Mouse (Mus musculus): ENCODE results near the gene Syn3.
"Not testable (repeated sequence)": the region's sequence is repeated elsewhere in the genome, so short reads cannot be mapped to it uniquely, and the experiment has no call there.

Gene Syn3

DNA sequence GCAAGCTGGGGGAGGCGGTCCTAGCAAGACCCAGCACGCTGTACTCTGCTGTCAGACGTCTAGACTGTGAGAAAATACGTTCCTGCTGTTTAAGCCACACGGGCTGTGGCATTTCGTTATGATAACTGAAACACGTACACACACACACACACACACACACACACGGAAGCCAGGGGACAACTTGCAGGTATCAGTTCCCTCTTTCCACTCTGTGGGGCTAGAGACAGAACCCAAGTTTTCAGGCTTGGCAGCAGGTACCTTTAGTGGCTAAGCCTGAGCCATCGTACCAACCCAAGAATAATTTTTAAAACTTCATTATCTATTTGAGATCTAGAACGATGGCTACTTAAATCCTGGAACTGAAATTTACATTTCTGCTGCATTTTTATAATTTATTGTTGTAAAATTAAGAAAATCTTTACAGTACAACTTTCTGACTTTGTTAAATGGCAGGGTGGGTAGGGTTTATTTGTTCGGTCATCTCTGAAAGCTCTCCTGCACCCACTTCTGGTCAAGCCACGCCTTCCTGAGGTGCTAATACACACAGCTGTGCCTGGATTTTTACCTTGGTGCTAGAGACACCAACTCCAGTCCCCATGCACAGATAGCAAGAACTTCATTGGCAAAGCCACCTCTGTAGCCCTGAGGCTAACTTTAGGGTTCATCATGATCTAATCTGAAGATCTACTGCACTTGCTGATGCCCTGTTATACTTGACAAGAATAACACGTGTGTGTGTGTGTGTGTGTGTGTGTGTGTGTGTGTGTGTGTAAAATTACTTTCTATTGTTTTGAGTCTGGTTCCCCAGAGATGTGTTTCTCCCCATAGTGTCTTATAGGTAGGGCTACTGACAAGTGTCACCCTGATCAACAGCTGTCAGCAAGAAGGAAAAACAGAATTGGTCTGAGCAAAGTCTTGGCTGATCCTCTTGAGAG lies 29.8 kb downstream of the Syn3 start:
- DNase-seq (ENCODE audit: low read depth, low spot score) = no peak

DNA sequence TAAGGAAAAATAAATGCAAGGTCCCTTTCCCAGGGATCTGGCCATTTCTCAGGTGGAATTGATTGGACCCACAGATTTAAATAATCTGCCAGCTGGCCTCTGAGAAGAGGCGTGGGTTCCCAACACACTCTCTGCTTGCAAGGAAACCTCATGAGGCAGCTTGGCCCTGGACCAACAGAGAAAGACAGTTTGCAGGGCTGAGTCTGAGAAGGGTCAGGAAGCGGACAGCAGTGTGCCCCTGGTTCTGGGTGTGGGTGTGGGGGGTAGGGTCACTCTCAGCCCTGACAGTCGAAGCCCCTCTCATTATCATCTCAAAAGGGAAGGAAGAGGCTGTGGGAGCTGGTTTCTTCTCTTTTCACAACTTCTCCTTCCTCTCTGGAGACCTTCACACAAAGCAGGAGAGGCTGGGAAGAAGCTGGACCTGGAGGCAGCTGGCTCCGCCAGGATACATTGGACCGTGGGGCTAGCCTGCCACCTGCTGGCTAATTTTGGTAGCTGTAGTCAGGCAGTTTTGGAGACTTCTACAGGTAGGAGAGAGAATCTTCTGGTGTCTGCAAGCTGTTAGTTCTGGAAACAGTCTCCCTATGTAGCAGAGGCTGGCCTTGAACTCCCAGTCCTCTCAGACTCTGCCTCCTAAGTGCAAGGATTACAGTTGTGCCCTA lies 35.0 kb downstream of the Syn3 start:
- peak; percentile 34 for DNase-seq (ENCODE audit: low read depth, low spot score)

DNA sequence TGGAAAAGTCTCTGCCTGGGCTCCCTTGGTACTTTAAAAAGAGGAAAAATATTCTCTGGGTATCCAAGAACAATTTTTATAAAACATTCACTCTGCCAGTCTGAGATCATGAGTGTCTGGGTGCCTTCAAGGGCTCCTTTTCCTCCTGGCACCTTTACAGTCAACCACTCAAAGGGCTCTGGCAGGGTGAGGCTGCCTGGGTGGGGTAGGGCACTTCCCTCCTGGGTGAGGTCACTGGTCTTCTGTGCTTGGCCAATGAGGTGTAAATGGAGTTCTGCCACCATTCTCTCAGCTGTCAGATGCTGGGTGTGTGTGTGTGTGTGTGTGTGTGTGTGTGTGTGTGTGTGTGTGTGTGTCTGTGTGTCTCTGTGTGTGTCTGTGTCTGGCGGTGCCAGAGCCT lies 39.1 kb downstream of the Syn3 start:
- no peak for DNase-seq (ENCODE audit: low read depth, low spot score)

DNA sequence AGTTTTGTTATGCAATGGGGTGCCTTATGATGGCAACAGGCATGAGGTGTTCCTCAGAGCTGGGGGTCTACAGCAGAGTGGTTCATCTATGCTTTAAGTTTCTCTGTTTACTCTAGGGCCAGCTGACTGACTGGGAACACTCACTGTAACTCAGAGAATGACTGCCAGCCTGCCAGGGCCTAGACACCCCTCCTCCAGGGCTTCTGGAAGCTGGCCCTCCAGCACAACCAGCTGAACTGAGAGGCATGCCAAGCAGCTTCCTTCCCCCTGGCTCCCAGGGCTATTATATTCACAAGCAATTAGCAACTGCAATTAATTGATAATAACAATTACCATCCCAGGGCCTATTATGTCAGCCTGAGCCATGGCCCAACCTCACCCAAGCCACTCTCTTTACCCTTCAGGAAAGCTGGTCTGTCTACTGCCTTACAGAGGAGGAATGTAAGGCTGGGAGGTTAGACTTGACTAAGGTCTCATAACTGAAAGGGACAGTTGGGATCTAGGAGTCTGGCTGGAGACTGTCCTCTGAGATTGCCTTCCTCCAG lies 41.0 kb downstream of the Syn3 start:
- peak; percentile 24 for DNase-seq (ENCODE audit: low read depth, low spot score)

DNA sequence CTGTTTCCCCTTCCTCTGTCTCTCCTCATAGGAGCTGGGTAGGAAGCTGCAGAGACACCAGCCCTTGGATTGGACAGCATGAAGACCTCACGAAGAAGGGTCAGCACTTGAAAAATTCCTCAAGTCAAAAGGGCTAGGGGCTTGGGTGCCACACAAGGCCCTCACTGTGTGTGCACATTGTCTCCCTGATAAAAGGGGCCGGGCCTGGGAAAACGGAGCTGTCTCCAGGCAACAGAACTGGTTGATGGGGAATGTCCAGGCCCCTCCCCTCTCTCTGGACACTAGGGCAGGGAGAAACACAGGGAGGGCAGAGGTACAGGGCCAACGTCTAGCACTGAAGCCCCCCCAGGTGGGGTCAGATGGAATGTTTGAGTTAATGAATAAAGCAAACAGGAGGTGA lies 41.5 kb downstream of the Syn3 start:
- DNase-seq (ENCODE audit: low read depth, low spot score) = peak; percentile 39

DNA sequence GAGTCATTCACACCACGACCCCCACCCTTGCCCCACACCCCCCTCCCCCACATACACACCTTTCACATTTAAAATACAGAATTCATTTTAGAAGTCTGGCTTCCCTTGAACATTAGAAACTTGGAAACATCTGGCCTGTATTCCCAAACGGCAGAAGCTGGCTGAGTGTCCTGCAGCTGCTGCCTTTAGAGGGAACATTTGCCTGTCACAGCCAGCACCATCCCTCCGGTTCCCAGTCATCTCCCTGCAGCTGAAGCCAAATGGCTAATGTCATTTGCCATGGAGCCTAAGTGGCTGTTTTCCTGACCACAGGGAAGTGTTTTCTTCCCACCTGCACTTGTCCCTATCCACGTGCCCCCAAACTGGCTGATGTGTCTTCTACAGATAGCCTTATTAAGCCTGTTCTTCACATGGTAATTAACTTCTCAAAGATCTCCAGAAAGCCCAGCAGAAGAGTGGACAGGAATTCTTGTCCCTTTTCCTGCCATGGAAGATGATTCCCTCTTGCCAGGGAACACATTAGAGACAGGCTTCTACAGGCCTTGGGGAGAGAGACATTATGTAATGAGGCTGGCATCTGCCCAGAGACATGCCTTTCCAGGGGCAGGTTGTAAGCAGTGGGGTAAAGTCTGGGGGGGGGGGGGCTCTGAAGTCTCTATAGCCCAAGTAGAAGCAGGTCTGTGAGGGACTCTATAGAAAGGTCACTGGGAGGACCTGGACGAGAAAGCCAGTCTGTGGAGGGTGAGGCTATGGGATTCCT lies 43.2 kb downstream of the Syn3 start:
- DNase-seq (ENCODE audit: low read depth, low spot score) = no peak

DNA sequence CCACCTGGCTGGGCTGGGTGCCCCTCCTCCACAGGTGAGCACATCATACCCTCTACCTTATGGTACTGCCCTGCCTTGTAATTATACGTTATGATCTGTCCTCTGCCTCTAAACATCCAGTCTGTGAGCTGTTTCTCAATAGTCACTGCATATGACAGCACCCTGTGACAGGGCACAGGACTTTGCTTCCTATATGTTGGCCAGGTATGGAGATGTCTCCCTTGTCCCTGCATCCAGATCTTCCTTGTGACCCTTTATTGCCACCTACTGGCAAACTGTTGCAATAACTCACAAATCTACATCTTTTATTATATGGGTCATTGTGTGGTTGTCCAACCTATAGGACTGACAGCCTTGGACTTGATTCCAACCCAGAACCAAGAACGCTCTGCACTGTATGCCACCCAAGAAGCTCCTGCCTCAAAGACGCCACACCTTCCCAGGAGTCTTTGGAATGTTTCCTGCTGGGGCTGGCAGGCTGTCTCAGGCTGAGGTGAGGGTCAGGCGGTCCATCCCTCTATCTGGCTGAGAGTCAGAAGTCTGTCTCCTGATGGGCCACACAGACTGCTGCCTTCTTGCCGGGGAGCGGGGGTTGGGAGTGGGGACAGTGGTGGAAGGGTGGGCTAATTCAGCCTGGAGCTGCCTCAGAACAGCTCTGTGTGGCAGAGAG lies 46.2 kb downstream of the Syn3 start:
- DNase-seq (ENCODE audit: low read depth, low spot score) = peak; percentile 16

DNA sequence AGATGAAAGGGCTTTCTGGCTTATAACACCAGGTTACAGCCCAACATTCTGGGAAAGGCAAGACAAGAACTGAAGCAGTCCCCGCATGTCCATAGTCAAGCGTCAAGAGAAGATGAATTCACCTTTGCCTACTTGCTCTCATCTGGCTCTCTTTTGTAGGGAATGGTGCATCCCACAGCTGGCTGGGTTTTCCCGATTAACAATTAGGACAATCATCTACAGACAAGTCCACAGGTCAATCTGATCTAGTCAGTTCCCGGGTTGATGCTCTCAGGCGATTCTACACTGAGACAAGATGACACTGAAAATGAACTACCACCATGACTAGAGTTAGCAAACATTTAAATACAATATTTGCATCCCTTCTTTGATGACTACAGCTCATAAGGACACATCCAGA lies 47.4 kb downstream of the Syn3 start:
- DNase-seq (ENCODE audit: low read depth, low spot score) = no peak

DNA sequence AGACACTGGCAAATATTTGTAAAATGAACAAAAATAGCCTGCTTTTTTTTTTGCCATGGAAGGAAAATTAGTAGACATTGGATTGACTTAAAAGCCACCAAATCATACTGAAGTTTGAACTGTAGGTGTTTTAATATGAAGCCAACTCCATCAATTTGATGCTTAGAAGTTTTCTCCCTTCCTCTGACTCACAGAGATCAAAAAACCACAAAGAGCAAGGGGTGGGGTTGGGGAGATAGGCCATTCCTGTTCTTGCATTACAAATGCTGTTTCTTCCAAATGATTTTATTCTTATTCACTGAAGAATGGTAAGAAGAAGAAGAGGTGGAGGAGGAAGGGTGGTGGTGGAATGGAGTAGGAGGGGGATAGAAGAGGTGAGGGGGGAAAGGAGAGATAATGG lies 52.0 kb downstream of the Syn3 start:
- no peak for DNase-seq (ENCODE audit: low read depth, low spot score)

DNA sequence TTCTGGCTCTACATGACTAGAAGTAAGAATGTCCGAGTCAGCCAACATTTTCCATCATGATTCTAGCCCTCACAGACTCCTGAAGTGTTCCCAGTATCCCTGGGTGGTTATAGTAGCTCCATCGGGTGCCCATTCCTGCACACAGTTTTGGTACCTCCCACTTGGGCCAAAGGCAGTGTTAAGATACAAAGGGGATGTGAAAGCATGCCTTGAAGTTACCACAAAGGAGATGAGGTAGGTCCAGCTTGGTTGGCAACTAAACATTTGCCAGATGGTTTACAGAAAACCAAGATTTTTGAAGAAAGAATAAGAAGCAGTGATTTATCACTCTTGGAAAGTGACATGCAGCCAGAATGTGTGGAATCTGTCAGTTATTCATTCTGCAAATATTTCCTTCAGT lies 53.5 kb downstream of the Syn3 start:
- DNase-seq (ENCODE audit: low read depth, low spot score) = no peak

DNA sequence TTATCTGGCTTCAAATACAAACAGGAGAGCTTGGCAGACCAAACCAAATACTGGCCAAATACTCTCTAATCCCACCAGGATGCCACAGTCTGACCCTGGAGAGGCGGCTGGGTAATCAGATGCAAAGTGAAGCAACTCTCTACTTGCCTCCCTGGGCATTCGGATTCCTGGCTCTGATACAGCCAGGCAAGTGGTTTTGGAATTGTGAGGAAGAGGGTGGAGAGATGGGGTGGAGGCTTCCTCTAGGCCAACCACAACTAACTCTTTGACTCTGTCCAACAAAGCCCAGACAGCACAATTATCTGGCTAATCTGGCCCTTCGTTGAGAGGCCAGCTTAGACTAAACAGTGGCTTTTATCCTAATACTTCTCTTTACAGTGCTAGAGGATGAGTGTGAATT lies 54.0 kb downstream of the Syn3 start:
- no peak for DNase-seq (ENCODE audit: low read depth, low spot score)

DNA sequence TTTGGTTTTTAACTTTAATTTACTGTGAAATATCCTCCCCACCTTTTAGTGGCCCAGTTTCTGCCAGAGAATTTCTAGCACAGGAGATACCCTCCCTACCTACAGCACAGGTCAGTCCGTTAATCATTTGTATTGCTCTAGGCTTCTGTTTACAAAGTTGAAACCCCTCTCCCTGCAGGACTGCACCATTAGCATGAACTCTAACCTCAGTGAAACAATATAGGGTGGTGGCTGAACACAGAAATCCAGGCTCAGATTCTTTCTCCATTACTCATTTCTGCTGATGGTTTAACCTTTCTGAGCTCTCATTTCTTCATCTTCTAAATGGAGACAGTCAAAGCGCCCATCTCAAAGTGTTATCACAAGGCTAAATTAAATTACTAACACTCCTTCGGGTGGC lies 56.9 kb downstream of the Syn3 start:
- no peak for DNase-seq (ENCODE audit: low read depth, low spot score)

DNA sequence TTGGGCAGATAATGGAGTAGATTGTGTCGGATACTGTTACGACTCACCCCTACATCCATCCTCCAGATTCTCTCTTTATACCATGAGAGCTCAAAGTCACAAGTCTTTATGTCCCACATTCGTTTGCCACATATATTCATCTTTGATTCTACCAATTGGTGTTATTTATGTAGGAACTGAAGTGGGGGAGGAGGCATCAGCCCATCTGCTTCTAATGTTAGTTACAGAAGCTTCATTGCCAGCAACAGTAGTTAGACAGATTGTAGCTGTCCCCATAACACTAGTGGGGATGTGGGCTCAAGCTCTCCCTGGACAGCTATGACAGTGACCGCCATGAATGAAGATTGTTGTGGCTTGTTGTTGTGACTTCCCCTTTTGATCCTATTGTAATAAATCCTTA lies 59.1 kb downstream of the Syn3 start:
- DNase-seq (ENCODE audit: low read depth, low spot score) = no peak

DNA sequence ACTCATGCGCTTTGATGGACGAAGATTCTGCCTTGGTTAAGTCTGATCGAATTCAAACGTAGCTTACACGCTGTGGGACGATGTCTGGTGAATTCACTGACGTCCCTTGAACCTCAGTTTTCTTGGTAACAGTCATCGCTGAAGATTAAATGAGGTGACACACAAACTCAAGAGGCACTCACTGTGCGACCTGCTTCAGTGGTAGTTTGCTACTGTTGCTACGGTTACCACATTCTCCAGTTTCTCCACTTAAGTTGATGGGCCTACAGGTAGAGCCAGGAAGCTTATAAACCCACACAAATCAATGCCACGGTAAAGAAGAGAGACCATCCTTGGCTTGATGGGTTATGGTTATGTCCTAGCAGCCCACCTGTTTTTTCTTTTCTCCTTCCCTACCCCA lies 61.4 kb downstream of the Syn3 start:
- no peak for DNase-seq (ENCODE audit: low read depth, low spot score)

DNA sequence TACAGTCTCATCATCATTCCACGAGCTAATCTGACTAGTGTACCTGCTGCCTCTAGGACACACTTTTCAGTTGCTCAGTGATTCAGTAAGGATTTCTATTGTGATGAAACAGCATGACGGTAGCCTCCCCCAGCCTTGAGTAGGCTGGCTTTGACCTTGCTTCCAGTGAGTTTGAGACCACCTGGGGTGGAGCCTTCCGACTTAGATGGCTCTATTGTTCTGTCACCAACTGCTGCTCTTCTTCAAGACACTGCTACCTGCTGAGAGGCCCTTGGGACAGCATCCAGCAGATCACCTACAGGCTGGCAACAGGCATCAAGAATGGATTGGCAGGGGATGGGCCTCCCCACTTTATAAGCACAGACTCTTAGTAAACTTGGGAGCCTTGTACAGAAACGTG lies 63.7 kb downstream of the Syn3 start:
- not testable (repeated sequence) for DNase-seq (ENCODE audit: low read depth, low spot score)

DNA sequence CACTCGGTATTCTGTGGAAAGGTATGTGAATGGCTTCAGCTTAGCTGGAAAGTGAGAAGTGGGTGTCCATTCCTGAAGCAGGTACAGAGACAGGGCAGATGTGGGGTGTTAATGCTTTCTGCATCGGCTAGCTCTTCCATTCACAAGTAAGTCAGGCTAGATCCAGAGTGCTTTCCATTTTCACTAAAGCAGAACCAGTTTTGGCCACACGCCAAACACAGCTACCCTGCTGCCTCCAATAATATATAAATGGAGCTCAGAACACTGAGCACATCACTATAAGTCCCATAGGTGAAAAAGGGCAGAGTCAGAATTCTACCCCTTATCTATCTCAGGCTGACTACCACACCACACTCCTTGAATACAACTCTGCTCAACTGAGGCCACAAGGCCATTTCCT lies 69.0 kb downstream of the Syn3 start:
- no peak for DNase-seq (ENCODE audit: low read depth, low spot score)

DNA sequence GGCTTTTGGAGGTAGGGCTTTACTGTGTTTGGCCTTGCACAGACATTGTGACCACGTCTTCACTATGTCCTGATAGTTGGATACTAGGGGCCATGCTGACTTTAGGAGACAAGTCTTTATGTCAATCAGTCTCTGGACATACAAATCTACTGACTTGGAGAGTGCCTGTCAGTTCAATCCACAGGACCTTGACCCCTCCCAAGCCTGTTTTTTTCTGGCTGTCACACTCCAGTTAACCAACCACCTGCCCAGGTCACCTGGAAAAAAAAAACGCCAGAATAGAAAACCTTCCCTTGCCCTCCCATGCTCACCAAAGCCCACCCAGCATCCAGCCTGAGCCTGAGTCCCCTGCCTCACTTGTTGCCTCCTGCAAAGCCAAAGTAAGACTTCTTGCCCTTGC lies 70.7 kb downstream of the Syn3 start:
- no peak for DNase-seq (ENCODE audit: low read depth, low spot score)

DNA sequence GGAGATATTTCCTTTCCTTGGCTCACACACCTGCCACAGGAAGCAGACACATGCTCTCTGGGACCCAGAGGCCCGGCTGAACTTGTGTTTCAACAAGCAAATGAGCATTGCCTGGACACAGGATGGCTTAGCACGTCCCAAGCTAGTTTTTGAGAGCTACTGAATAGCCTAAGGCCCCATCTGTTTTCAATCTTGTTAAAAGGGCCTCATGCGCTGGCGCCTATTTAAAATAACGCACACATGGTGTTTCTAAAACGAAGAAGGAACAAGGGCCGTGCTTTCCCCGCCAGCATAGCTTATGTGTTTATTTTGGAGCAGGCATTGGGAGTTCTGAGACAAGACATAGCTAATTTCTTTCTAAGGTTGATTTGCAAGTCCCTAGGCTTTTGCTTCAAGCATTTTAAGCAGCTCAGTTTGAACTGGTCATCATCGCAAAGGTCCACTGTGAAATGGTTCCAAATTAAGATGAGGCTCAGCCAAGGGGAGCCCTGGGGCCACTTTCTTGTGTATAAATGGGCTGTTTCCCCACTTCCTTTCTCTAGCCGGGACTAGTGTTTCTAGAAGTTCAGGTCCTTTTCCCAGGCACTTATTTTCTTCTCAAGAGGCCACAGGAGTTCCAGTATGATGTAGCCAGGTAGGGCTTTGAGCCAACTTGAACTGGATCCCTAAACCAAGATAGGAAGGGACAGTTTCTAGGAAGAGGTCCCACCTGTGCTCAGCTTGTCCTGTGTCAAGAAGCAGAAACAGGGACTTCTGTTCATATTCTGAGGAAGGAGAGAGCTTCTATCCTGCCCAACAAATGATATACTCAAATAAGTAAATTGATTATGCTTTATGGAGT lies 72.8 kb downstream of the Syn3 start:
- peak; percentile 37 for DNase-seq (ENCODE audit: low read depth, low spot score)

DNA sequence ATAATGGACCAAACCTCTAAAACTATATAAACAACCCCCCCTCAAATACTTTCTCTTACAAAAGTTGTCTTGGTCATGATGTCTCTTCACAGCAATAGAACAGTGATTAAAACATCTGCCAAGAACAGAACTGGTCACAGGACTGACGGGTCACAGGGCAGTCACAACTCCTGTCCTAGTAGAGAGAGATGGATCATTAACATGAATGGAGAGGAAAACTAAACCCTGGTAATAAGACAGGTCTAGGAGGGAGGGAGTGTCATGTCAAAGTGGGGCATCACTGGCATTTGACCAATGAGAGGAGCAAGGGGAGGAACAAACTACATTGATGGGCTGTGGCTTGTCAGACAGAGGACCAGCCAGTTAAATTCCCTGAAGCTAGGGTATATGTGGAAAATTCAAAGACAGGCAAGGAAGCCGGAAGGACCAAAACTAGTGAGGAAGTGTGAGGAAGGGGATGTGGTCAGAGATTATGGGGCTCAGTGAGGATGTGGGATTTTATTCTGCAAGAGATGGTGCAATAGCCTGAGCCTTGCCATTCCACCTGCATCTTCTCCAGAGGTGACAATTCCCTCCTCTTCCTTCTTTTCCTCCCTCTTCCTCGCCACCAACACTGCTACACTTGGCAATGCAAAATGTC lies 76.8 kb downstream of the Syn3 start:
- no peak for DNase-seq (ENCODE audit: low read depth, low spot score)

DNA sequence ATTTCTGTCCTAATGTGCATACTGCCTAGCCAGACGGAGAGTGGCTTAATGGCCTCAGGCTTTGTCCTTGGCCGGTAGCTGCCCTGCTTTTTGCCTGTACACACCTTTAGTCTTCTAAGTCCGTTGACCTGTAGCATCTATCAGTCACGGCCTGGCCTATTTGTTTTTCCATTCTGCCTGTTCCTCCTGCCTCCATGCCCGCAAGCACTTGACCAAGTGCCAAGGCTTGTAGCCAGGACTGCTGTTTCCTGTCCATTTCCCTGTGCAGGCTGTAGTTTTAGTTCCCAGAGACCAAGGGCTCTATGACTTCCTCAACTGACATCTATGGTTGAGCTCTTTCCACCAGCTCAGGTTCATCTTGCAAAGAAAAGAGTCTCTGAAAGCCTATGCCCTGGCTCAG lies 79.8 kb downstream of the Syn3 start:
- DNase-seq (ENCODE audit: low read depth, low spot score) = no peak
